Mouse (Mus musculus): ENCODE measurements around the gene Rab29. TPM values are rescaled to one million over a fixed set of nuclear protein-coding genes. Genes with fewer than 3 reads are reported as not detected.

Gene Rab29
- total RNA-seq, 2 experiments from 2014 or later, result 15.1 to 18.0 TPM

GRCm38 (mm10) chr1:131922100-131922499, 55.1 kb downstream of the Rab29 start:
- DNase-seq (ENCODE audit: low spot score in 2 of 2), result no peak

Other genes with a start within 250 kb of the Rab29 start
- 10 to 100 TPM; 15.3 to 32.2 TPM for gene Ctse, start 228.9 kb upstream of the Rab29 start, total RNA-seq (2021)
- gene Rab7b, start 178.5 kb upstream of the Rab29 start, total RNA-seq (2021), result 1 to 10 TPM; 4.6 to 5.3 TPM
- under 1 TPM; 0.51 to 0.73 TPM for gene Slc26a9, start 123.2 kb upstream of the Rab29 start, total RNA-seq (2021)
- gene Pm20d1, start 69.8 kb upstream of the Rab29 start, total RNA-seq (2021), result 10 to 100 TPM; 11.0 to 11.5 TPM
- 10 to 100 TPM; 44.7 to 47.5 TPM for gene Slc41a1, start 39.7 kb upstream of the Rab29 start, total RNA-seq (2021)
- gene Nucks1, start 43.3 kb downstream of the Rab29 start, total RNA-seq (2021), result 100 to 1,000 TPM; 191 to 192 TPM
- 10 to 100 TPM; 11.6 to 15.1 TPM for gene Slc45a3, start 95.7 kb downstream of the Rab29 start, total RNA-seq (2021)
- gene Elk4, start 140.4 kb downstream of the Rab29 start, total RNA-seq (2021), result 100 to 1,000 TPM; 130 to 135 TPM
- 1 to 10 TPM; 4.9 to 6.3 TPM for gene Mfsd4a, start 200.8 kb downstream of the Rab29 start, total RNA-seq (2021)

All from adrenal gland, postnatal 4 days (tissue).